Mouse (Mus musculus) urinary bladder, postnatal 10 days (tissue): Measurements from ENCODE around the gene Oas1h.
"Not testable (repeated sequence)": the region's sequence is repeated elsewhere in the genome, so short reads cannot be mapped to it uniquely, and the experiment has no call there.

ENCODE experiments used
- DNase-seq: peaks from one replicate; pipeline ENCODE4 v3.0.0; 2022; ENCODE audit warnings: low spot score

Gene Oas1h

DNA sequence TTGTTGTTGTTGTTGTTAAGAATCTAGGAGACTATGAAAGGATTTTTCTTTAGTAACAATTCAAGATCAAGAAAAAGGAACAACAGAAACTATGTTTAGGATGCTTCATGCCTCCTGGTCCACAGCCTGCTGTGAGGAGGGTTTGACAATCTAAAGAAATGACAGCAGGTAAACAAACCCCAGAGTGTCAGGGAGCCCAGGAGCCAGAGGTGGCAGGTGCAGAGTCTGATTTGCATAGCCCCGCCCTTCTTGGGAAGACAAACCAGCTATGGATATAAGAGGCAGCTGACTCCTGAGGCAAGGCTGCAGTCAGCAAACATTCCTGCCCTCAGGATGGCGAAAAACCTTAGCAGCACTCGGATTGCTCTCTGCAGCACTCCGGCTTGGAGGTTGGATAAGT, at the start of gene Oas1h:
Gene Oas1h, plus strand, starts transcription at position 301 of the 400 bp plus-strand sequence.
- DNase-seq = no peak

DNA sequence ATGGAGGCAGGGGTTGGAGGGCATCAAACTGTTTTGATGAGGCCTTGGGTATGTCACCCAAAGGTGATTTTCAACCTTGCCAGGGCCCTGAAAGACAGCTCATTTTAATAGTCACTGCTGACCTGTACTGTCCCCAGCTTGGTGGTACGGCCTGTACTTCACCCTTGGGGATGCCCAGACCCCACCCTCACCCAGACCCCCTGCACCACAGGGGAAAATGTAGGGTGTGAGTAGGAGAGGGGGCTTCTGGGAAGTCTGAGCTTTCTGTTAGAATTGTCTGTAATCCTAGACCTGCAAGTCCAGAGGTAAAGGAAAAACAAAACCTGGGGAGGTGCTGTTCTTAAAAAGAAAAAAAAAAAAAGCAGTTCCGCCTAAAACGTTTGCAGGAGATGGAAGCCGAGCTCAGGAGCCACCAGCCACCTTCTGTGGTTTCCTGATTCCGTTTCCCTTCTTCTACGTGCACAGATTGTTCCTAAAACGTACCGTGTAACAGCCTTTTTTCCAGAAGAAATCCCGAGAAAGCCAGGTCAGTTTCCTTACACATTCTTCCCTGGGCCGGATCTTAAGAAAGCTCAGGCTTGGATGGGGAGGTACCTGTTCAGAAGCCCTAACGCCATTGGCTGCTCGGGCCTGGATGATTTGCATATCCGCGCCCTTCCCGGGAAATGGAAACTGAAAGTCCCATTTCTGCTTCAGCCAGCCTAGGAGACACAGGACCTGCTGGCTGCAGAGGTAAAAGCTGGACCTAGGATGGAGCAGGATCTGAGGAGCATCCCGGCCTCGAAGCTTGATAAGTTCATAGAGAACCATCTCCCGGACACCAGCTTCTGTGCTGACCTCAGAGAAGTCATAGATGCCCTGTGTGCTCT, 49.0 kb upstream of the Oas1h start, which contains the start of gene Oas1c:
Gene Oas1c, minus strand, starts transcription at position 564 of the 869 bp plus-strand sequence.
- DNase-seq = no peak

DNA sequence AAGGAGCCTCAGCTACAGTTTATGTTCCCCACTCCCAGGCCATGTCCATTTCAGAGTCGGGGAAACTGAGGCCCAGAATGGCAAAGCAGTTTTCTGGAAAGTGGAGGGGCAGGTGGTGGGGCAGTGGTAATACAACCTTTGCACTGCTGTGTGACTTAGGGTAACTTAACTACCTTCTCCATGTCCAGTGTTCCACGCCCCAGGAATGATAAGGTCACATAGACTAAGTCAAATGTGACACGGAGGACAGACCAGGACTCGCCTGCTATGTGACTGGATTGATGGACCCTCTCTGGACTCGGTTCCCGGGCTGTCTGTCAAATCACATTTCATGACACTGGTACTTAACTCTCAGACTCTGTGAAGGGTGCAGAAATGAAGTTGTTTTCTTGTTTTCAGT, 48.2 kb upstream of the Oas1h start:
- no peak for DNase-seq

DNA sequence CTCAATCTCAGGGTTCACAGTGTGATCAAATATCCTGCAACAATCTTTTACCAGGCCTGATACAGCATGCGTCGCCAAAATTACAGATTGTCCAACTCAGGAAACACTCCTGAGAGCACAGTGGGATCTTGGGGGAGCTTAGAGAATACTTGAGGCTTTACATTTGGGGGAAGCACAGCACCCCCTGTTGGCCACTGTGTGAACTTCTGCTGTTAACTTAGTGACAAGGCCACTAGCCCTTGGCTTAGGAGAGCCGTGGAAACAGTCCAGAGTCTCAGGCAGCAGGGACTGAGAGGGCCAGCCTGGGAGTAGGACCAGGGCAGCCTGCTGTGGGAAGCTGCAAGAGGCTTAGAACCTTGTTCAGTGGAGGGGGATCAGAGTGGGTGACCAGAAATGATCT, 45.3 kb upstream of the Oas1h start:
- no peak for DNase-seq

DNA sequence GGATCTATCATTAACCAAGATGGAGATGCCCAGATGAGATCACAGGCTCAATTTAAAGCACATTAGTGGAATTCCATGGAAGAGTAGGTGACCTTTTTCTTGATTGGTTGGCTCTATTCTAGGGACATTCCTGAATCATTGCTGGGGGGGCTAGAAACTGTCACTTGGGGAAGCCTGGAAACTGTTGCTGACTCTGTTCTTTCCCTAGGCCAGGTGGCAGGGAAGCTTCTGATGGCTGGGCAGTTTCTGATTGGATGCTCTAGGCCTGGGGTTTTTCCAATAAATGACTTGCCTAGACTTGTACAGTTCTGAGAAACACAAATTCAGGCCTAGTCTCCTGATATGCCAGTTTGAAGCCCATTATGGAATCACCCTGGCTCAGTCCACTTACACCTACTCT, 42.2 kb upstream of the Oas1h start:
- DNase-seq = no peak

DNA sequence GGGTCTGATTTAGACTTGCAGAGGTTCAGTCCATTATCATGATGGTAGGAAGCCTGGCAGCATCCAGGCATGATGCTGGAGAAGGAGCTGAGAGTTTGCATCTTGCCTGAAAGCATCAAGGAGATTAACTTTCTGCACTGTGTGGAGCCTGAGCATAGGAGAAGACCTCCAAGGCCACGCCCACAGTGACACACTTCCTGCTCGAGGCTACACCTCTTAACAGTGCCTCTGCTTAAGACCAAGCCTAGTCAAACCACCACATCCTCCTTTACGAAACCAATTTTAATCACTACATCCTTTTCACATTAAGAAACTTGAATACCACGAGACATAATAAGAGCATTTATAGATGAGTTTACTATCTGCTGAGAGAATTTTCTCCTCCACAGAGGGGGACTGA, 30.2 kb upstream of the Oas1h start:
- no peak for DNase-seq

DNA sequence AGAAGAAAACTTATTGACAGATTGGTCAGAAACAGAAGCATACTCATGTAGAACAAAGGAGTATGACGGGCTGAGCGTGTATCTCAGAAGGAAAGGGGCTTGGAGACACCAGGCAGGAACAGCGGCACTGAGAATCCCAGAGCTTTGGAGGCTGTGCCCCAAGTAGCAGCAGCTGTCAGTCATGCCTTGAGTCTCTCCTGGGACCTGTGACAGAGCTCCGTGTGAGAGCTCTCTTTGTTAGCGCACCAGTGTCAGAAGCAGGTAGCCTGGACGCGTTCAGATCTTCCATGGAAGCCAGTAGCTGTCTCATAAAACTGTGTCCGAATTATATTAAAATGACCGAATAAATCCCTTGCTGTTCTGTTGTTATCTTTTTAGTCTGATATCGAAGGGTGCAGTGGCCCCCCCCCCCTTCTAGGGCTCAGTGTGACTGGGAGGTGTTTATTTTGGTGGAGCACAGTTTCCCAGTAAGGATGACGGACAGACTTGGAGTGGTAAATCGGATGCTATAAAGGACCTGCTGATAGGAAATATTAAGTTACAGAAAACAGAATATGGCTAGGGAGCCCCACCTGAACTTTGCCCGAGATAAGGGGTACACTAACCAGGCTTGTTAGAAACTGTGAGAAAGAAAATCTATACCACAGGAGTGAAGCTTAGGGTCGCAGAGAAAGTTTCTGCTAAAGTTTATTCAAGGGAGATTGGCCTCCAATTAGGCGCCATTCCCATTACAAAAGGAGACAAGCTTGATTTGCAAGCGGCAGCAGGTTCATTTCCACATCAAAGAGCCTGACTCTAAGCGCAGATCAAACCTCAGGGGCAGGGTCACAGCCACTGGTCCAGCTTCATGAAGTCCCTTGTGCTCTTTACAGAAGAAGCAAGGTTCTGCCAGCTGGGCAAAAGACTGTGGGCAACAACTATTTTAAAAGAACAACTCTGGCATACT, 27.6 kb upstream of the Oas1h start:
- DNase-seq = no peak

DNA sequence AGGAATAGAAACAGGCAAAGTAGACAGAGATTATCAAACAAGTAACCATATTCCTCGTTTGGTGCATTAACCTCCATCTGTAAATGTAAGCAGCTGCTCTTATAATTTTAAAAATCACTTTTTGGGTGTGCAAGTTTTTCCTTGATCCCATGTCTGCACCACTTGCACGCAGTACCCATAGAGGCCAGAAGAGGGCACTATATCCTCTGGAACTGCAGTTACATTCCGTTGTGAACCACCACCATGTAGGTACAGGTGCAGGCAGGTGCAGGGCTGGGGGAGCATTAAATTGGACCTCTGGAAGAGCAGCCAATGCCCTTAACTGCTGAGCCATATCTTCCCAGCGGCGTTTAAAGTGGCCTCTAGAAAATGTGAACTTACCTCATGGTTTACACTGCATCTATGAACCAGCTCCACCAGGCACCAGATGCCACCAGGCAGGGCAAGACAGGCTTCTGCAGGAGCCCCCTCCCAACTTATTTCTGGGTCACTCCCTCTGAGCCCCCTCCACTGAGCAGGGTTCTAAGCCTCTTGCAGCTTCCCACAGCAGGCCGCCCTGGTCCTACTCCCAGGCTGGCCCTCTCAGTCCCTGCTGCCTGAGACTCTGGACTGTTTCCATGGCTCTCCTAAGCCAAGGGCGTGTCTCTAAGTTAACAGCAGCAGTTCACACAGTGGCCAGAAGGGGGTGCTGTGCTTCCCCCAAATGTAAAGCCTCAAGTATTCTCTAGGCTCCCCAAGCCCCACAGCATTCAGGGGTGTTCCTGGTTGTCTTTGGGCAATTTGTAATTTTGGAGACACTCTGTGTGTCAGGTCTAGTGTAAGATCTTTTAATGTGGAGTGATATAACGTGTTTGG, 24.3 kb upstream of the Oas1h start:
- no peak for DNase-seq

DNA sequence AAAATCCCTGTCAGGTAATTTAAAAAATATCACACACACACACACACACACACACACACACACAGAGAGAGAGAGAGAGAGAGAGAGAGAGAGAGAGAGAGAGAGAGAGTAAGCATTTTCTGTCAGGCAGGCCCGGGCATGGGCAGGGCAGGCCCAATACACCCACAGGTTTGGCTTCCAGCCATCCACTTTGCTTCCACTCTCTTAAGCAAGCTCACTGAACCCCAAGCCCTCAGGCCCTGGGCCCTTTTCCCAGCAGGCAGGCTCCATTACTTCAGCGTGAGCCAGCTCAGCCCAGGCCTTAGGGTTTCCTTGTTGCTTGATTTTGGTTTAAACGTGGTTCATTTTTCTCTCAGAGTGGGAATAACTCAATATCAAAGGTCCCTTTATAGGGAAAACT, 16.5 kb upstream of the Oas1h start:
- no peak for DNase-seq

DNA sequence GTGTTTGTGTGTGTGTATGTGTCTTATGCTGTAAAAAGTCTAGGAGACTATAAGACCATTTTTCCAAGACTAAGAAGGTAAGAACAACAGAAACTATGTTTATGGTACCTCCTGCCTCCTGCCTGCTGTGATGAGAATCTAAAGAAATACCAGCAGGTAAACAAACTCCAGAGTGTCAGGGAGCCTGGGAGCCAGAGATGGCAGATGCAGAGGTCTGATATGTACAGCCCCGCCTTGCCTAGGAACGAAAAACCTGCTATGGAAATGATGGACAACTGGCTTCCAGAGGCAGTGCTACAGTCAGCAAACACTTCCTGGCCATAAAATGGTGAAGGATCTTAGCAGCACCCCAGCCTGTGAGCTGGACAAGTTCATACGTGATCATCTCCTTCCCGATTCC, 14.2 kb upstream of the Oas1h start, which contains the start of gene Oas1f:
Gene Oas1f, plus strand, starts transcription at position 301 of the 400 bp plus-strand sequence.
- DNase-seq = no peak

DNA sequence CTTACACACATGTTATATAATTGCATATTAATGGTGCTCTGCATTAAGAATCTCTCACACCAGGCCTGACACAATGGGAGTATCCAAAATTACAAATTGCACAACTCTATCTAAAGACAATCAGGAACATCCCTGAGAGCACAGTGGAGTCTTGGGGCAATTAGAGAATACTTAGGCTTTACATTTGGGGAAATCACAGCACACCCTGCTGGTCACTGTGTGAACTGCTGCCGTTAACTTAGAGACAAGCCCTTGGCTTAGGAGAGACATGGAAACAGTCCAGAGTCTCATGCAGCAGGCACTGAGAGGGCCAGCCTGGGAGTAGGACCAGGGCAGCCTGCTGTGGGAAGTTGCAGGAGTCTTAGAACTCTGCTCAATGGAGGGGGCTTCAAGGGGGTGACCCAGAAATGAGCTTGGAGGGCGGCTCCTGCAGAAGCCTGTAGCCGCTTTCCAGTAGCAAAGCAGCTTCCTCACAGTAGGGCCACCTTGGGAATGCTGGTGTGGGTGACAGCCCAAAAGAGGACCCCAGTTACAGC, 11.6 kb upstream of the Oas1h start:
- no peak for DNase-seq

DNA sequence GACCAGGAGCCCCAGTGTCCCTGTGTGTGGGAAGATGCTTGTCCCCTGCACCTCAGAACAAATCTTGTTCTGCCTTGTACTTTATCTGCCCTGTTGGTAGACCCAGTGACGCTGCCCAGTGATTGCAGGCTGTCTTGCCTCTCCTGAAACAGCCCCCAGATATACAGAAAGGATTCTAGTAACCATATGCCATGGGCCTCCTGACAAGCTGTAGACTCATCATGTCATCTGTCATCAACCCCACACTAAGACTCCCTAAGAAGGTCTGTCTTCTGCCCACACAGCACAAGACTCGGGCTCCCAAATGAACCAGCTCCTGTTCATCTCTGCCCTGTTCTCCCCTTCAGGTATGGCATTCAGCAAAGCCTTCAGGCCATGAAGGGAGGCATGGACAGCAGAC, 2.0 kb upstream of the Oas1h start:
- no peak for DNase-seq

DNA sequence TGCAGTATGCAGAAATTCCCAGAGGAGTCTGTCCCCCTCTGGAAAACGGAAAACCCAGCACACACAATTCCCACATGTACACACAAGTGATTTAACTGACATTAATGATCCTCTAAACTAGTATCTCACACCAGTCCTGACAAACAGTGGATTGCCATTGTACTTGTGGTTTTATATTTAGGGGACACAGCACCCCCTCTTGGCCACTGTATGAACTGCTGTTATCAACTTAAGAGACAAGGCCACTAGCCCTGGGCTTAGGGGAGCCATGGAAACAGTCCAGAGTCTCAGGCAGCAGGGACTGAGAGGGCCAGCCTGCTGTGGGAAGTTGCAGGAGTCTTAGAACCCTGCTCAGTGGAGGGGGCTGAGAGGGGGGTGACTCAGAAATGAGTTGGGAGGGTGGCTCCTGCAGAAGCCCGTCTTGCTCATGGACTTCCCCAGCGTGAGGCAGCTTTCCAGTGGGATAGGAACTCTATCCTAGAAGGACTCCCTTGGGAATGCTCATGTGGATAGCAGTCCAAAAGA, 4.2 kb downstream of the Oas1h start:
- no peak for DNase-seq

DNA sequence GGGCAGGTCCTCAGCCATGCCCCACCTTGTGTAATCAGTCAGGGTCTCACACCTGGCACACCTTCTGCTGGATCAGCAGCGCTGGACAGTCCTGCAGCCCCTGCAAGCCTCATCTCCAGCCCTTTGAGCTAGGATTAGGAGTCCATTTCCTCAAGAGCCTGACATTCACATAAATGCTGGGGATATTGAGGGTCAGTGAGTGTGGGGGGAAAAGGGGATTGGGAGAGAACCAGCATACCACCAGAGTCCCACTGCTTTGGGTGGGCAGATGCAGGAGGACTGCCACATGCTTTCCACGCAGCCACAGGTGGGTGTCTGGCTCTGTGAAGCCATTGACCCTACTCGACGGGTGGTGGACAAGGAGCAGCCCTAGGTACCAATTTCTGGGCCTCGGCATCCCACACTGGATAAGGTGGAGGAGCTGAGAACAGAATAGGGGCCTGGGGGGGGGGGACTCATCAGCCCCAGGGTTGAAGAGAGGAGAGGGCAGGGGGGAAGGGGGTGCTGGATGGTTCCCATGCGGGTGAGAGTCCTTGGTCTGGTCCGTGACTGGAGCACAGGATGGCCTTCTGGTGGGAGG, 8.3 kb downstream of the Oas1h start:
- no peak for DNase-seq

DNA sequence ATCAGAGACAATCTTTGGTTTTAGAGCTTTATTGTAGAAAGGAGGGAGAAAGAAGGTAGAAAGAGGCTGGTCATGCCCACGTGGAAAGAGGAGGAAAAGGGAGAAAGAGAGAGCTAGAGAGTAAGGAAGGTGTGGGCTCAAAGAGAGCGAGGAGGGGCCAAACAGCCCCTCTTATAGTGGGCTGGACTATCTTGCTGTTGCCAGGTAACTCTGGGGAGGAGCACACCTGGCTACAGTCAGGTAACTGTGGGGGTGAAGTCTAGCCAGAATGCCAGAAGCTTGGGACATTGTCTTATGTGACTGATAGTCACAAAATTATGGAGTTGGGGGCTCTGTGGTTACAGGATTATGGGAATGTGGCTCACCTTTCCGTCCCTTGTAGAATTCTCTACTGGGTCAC, 8.9 kb downstream of the Oas1h start:
- no peak for DNase-seq

DNA sequence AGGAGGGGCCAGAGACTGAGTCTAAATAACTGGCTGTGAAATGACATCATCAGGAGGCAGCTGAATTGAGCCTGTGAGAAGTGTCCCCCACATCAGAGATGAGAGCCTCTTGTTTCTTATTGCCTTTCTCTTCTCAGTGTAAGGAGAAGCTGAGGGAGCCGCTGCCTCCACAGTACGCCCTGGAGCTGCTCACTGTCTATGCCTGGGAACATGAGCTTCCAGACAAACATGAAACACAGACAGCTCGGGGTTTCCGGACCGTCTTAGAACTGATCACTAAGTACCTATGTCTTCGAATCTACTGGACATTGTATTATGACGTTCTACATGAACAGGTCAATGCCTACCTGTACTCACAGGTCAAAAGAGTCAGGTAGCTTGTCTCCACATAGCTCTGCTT, 9.6 kb downstream of the Oas1h start:
- no peak for DNase-seq

DNA sequence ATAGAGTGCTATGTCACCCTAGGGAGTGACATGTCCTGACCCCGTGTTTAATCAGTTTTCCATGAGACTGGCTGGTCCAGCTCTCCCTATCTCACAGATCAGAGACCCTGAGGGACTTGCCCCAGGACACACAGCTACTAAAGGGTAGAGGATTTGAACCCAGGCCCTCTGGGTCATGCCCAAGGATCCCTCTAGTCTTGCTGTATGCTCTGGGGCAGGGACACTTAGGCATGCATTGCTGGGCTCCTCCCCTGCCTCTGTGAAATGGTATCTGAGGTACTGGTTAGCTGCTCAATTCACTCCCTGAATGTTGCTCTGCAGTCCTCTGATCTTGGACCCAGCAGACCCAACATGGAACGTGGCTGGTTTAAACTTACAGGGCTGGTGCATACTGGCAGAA, 10.2 kb downstream of the Oas1h start:
- DNase-seq = no peak

DNA sequence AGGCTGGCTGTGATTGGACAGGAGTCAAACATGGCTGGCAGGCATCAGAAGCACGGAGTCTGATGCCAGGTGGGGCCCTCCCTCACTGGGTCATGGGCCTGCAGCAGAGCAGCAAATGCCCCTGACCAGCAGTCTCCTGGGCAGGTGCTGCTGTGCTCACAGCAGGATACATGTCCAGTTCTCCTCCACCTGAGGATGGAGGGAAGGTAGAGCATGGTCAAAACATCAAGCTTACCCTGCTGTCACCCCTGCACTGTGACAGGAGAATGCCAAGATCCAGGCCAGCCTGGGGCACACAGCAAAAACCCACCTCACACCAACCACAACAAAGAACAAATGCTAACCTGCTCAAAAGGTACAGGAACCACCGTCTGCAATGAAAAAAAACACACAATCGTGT, 15.6 kb downstream of the Oas1h start:
- not testable (repeated sequence) for DNase-seq

DNA sequence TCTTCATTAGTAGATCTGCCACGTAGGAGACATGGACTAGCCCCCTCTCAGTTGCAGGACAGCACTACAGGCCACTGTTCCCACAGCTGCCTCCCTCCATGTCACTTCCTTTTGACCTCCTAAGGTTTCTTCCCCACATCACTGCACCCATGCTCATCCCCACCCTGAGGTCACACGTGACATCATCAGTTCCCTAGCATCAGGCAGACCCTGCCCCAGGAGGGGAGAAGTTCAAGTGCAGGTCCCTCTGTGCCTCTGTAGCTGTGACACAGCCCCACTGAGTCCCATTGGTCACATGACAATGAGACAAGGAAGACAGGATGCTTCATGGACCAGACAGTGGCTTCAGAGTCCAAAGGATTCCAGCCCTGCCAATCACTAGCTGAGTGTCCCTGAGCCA, 16.2 kb downstream of the Oas1h start:
- DNase-seq = not testable (repeated sequence)

DNA sequence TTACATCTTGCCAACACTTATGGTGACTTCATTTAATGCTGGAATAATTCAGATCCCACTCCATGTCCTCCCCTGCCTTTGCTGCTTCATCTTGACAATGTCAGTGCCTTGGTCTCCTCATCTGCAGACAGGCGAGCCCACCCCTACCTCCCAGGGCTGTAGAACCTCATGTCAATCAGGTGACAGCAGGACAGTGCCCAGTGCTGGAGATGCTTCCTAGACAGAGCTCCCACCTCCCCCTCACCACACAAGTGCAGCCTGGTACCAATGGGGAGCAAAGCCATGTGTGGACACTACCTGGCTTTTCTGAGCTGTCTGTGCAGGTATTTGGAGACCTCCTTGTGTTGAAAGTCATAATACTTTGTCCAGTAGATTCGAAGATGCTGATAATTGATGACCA, 17.6 kb downstream of the Oas1h start:
- not testable (repeated sequence) for DNase-seq

DNA sequence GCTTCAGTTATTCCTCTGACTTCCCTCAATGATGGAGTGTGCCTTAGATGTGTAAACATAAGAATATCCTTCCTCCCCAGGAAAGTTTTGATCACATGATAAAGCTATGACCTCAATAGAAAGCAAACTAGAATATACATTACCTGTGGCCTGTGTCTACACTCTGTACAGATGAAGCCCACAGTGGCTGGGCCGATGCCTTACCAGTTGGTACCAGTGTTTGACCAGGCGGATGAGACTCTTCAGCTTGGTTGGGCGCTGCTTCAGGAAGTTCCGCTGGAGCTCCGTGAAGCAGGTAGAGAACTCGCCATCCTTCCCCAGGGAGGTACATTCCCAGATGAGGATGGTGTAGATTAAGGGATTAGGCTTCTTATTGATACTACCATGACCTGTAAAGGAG, 20.5 kb downstream of the Oas1h start:
- not testable (repeated sequence) for DNase-seq
